Mouse (Mus musculus) megakaryocyte progenitor cell, adult 5-6 weeks (primary cell): ENCODE data around the gene Calb2. TPM values are rescaled to one million over a fixed set of nuclear protein-coding genes. Genes with fewer than 3 reads are reported as not detected.
A peak's percentile ranks its signal among the peaks of the same experiment; 100 is the strongest.

Experiments
- ATAC-seq: replicated peaks from 2 replicates; pipeline ENCODE4 v1.8.0; 2016; ENCODE audit warnings: mild to moderate bottlenecking, moderate TSS enrichment, inconsistent platforms; ENCODE audit not compliant: poor library complexity
- total RNA-seq, 2 experiments: library from RNA; stranded (forward) in 1 of 2; stranded (reverse) in 1 of 2; fragments of 157-497, 149-512 nt in 1 of 2; fragments of 200-1000 nt in 1 of 2; gene quantifications; 2 replicates each; pipeline versions ENCODE4 v1.2.3 to v1.2.4; 2015 to 2017

The Calb2 gene
- not detected in 2 replicates for total RNA-seq (2015)
- total RNA-seq (2017): not detected in 2 replicates

DNA sequence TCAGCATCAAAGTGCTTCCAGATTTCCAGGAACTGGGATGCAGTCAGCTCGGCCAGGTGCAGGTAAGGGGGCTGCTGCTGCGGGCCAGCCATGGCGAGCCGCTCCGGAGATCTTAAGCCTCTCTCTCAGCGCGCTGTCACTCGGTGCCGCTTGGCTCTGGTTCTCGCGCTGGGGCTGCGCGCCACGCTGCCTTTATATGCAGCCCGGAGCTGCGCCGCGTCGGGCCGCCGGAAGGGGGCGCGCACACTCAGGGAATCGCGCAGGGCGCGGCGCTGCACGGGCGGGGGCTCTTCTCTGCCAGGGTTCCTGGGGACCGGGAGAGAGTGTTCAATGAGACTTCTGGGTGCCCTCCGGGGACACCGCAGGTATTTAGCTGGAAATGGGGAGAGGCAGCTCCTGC is at the start of gene Calb2:
Gene Calb2, minus strand, starts transcription at position 165 of the 400 bp plus-strand sequence.
- peak; percentile 86 for ATAC-seq

GRCm38 (mm10) chr8:110217681-110218131 is 49.7 kb upstream of the Calb2 start:
- ATAC-seq: peak; percentile 96

DNA sequence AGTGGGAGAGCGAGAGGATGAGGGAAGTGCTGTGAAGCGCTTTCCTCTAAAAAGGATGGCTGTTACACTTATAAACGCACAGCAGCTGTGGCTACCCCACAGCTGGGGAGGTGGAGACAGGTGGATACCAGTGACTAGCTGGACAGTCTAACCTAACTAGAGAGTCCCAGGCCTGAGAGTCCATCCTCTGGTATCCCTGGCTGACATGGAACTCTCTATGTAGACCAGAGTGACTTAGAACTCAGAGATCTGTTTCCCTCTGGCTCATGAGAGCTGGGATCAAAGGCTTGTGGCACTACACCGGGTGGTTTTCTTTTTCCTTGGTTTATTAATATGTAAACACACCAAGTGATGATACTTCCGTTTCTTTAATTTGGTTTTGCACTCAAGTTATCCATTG is 49.2 kb upstream of the Calb2 start:
- ATAC-seq: no peak

GRCm38 (mm10) chr8:110216253-110216652 is 48.2 kb upstream of the Calb2 start:
- no peak for ATAC-seq

GRCm38 (mm10) chr8:110215365-110215764 is 47.4 kb upstream of the Calb2 start, which contains the start of gene Cmtr2:
Cmtr2 (plus strand) TSS chr8:110215665.
- ATAC-seq: no peak

GRCm38 (mm10) chr8:110201806-110202205 is 33.8 kb upstream of the Calb2 start:
- ATAC-seq: no peak

DNA sequence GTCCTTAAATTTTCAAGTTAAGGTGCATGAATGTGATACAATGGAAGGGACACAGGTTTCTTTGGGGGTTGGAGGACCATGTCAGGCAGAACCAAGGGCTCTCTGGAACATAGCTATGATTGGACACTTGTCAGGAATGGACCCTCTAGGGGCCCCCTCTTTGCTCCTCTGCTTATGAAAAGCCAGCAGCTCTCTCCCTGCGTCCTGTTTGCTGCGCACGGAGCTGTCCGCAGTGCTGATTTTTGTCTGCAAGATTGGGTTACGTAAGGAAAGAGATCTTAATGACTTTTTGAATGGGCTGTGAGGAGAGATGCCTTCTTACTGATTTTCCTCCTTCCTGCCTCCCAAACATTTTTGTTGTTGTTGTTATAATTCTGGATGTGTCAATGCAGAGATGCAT is 28.7 kb upstream of the Calb2 start:
- ATAC-seq: peak; percentile 57

GRCm38 (mm10) chr8:110188961-110189750 is 21.1 kb upstream of the Calb2 start:
- no peak for ATAC-seq

DNA sequence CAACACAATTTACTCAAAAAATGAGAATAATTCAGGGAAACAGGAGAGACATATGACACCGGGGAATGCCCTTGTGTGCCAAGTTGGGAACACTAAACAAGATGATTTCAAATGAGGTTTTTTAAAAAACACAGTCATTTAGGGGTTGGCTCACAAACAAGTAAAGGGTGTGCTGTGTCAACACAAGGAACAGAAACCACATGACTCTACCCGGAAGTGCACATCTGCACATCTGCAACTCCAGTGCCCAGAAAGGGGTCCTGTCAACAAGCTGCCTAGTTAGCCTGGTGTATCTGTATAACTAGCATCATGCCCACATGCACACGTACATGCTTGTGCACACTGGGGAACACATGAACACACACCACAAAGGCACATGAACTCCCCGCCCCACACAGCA is 17.5 kb upstream of the Calb2 start:
- no peak for ATAC-seq

- no peak for ATAC-seq
These were observed 15.7 kb upstream of the Calb2 start for GRCm38 (mm10) chr8:110183748-110184147.

DNA sequence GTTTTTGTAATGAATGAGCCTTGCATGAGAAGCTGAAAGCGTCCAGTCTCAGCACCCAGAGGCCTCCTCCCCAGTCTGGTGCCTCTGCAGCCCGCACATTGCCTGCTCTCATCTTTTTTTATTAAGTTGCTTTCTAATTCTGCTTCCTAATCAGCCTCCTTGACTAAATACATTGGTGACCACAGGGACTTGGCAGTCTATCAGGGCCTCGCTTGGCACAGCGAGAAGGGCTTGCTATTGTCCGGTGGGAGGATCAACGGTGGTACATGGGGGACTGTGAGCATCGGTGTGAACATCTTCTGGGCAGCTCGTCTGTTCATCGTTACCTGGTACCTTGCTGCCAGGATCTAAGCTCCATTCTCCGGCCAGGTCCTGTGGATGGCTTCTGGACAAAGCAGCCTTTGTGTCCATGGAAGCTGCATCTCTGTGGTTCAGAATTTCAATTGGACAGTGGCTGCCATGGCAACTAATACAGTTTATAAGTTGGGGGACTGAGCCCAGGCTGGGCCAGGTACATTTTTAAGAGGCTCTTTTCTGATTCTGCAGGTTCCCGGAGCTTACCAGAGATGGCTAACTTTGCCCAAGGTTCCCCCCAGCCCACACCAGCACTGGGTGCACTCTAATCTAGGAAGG is 14.8 kb upstream of the Calb2 start:
- ATAC-seq: no peak

DNA sequence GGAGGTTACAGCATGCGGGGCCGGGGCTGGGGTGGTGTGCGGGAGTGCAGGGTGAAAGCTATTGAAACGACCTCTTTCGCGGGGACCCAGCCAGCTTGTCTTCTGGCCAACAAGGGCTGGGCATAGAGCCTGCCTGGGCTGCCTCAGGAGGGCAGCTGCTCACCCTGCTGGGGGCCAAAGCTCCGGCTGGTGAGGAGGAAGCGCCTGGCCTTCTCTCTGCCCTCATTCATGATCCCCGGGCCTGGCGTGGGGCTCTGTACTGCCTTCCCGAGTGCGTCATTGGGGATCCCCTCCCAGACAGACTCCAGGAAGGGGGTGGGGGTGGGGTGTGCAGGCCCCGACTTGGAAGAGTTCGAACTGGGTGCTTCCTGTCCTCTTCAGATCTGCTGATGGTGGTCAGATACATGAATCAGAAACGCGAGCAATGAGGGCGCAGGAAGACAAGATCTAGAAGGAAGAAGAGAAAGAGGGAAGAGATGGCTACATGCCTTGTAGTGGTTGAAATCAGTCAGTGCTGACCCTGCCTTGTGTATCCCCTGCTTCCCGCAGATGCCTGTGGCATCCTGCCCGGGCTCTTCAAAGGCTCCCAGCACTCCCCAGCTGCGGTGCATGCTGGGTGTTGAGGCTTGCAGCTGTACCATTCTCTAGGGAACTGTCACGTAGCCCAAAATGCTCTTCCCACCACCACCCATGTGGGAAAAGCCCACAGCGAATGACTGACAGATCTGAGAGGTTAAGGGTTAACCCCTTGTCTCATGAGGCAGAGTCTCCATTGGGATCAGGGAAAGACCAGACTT is 9.5 kb upstream of the Calb2 start:
- no peak for ATAC-seq

- no peak for ATAC-seq
These were observed 6.8 kb upstream of the Calb2 start for GRCm38 (mm10) chr8:110174826-110175225.

- ATAC-seq: no peak
These were observed 4.2 kb upstream of the Calb2 start for GRCm38 (mm10) chr8:110172161-110172560.

DNA sequence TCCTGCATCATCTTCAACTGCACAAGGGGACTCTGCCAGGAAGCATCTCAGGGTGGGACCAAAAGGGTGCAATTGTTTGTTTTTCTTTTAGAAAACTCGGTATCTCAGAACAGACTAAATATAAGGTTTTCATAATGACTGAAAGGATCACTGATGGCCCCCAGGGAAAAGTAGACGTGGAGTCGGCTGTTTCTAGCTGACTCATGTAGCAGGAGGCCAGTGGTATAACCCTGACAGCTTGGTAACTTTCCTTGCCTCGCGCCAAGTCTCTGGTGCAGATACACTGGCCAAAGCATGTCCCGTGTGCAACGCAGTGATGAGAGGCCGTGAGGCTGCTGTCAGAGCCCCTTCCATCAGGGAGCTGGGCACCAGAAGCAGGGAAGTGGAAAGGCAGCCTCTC is 1.7 kb downstream of the Calb2 start:
- ATAC-seq: no peak

- ATAC-seq: no peak
These were observed 6.0 kb downstream of the Calb2 start for GRCm38 (mm10) chr8:110162007-110162406.

- ATAC-seq: no peak
These were observed 15.1 kb downstream of the Calb2 start for GRCm38 (mm10) chr8:110152951-110153350.

GRCm38 (mm10) chr8:110145538-110145937 is 22.5 kb downstream of the Calb2 start:
- ATAC-seq: peak; percentile 97

DNA sequence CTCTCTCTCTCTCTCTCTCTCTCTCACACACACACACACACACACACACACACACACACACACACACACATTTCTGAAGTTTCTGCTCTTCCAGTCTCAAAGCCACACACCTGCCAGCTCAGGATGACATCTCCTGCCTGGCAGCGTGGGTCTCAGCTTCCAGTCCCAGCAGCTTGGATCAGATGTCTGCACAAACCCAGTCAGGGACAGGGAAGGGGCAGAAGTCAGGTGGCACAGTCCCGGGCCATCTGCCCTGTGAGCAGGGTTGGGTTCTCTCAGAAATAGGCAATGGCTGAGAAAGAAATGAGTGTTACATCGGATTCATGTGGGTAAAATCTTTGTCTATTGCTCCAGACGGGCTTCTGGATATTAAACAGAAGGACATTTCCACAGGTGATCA is 27.2 kb downstream of the Calb2 start:
- no peak for ATAC-seq

GRCm38 (mm10) chr8:110140156-110140555 is 27.9 kb downstream of the Calb2 start:
- ATAC-seq: no peak

GRCm38 (mm10) chr8:110135515-110135914 is 32.5 kb downstream of the Calb2 start:
- no peak for ATAC-seq
